Mouse (Mus musculus) stomach, embryonic 15.5 days (tissue): ENCODE data around the gene Vasn. TPM values are rescaled to one million over a fixed set of nuclear protein-coding genes. Genes with fewer than 3 reads are reported as not detected.
A peak's percentile ranks its signal among the peaks of the same experiment; 100 is the strongest.

Experiments
- ATAC-seq: fragments of 200-750 bp; cut with Nextera tagmentation; 2 replicates; pipeline ENCODE4 v1.8.0; 2017; ENCODE audit warnings: low read depth, moderate number of reproducible peaks, moderate TSS enrichment; ENCODE audit not compliant: insufficient read depth, low FRiP score
- H3K27ac ChIP-seq: fragments of 300-500 bp; sonication (generic); 2 replicates; pipeline ENCODE4 v1.5.1; 2015; ENCODE audit warnings: mild to moderate bottlenecking, inconsistent platforms
- H3K27me3 ChIP-seq: fragments of 300-500 bp; sonication (generic); replicated peaks from 2 replicates; pipeline ENCODE4 v1.6.1; 2015; ENCODE audit warnings: inconsistent platforms
- H3K36me3 ChIP-seq: fragments of 300-500 bp; sonication (generic); 2 replicates; pipeline ENCODE4 v1.6.1; 2015; ENCODE audit warnings: inconsistent platforms
- H3K4me1 ChIP-seq: fragments of 300-500 bp; sonication (generic); 2 replicates; pipeline ENCODE4 v1.6.1; 2015; ENCODE audit warnings: inconsistent platforms
- H3K4me2 ChIP-seq: fragments of 300-500 bp; sonication (generic); 2 replicates; pipeline ENCODE4 v1.6.1; 2015; ENCODE audit warnings: mild to moderate bottlenecking, inconsistent platforms
- H3K4me3 ChIP-seq: fragments of 300-500 bp; sonication (generic); replicated peaks from 2 replicates; pipeline ENCODE4 v1.5.1; 2015; ENCODE audit warnings: inconsistent platforms
- H3K9ac ChIP-seq: fragments of 300-500 bp; sonication (generic); 2 replicates; pipeline ENCODE4 v1.6.1; 2015; ENCODE audit warnings: inconsistent platforms
- H3K9me3 ChIP-seq: fragments of 300-500 bp; sonication (generic); 2 replicates; pipeline ENCODE4 v1.6.1; 2016; ENCODE audit warnings: inconsistent platforms
- WGBS: fragments of 180-500 bp; shearing (Covaris S2); methylation state at CpG from one replicate; pipeline ENCODE4 v1.1.7; 2015; 5-methylcytosine and 5-hydroxymethylcytosine counted together
- polyA plus RNA-seq: library from polyadenylated mRNA; unstranded; fragments of >200 nt; fragmentation: Nextera tagmentation; extraction: Ambion mirVana; gene quantifications from 2 replicates; pipeline ENCODE4 v1.2.1, GENCODE M21; 2015

The Vasn gene
- polyA plus RNA-seq, 1 experiment from 2014 or later = 17.2 TPM

- no peak for ATAC-seq
- WGBS = 51% methylated on average over 7 of the region's 7 CpGs
- Histone ChIP-seq H3K9me3 (no peaks in the 10 kb centered on the region), H3K9ac (no peak overlapping the region), H3K4me2 (no peak overlapping the region), H3K27me3 (no peaks in the 10 kb centered on the region), H3K27ac (no peak overlapping the region), H3K4me3 (no peak overlapping the region), H3K36me3 (0 out of 2 replicates have a peak, but pooled peaks cover 2% of the 10 kb centered on the region), H3K4me1 (peaks cover 3% of the 10 kb centered on the region; the same call in 1 of the 2 replicates)
Observed at GRCm38 (mm10) chr16:4632050-4632449, 7.7 kb upstream of the Vasn start.

- Histone ChIP-seq H3K9ac (no peak overlapping the region), H3K36me3 (0 out of 2 replicates have a peak, but pooled peaks cover 2% of the 10 kb centered on the region), H3K4me2 (no peak overlapping the region), H3K4me3 (no peak overlapping the region), H3K27ac (no peak overlapping the region), H3K4me1 (no peaks in the 10 kb centered on the region), H3K9me3 (no peaks in the 10 kb centered on the region), H3K27me3 (no peaks in the 10 kb centered on the region)
- ATAC-seq = no peak
- 91% methylated on average over 3 of the region's 3 CpGs for WGBS
Observed at GRCm38 (mm10) chr16:4633661-4634060, 6.1 kb upstream of the Vasn start.

- ATAC-seq = no peak
- Histone ChIP-seq H3K9ac (no peak overlapping the region), H3K27ac (no peak overlapping the region), H3K36me3 (0 out of 2 replicates have a peak, but pooled peaks cover 2% of the 10 kb centered on the region), H3K9me3 (no peaks in the 10 kb centered on the region), H3K4me2 (no peak overlapping the region), H3K4me1 (peaks cover 4% of the 10 kb centered on the region; the same call in 1 of the 2 replicates), H3K27me3 (no peaks in the 10 kb centered on the region), H3K4me3 (no peak overlapping the region)
- 87% methylated on average over 9 of the region's 9 CpGs for WGBS
Observed at GRCm38 (mm10) chr16:4634681-4635080, 5.1 kb upstream of the Vasn start.

GRCm38 (mm10) chr16:4635760-4636159 is 4.0 kb upstream of the Vasn start:
- no peak overlapping the region for H3K4me3 ChIP-seq

GRCm38 (mm10) chr16:4638891-4639390 is 800 bp upstream of the Vasn start:
- no peaks in the 10 kb centered on the region for H3K36me3 ChIP-seq
- no peak overlapping the region for H3K27ac ChIP-seq
- H3K27me3 ChIP-seq = no peaks in the 10 kb centered on the region
- H3K4me2 ChIP-seq = no peak overlapping the region
- H3K9ac ChIP-seq = no peak overlapping the region
- 79% methylated on average over 3 of the region's 3 CpGs for WGBS
- H3K4me3 ChIP-seq = no peak overlapping the region
- no peaks in the 10 kb centered on the region for H3K9me3 ChIP-seq
- no peak for ATAC-seq
- peaks cover 40% of the 10 kb centered on the region for H3K4me1 ChIP-seq

More at GRCm38 (mm10) chr16:4635760-4636159, 4.0 kb upstream of the Vasn start:
- 67% methylated on average over 4 of the region's 4 CpGs for WGBS
- Histone ChIP-seq H3K4me2 (no peak overlapping the region), H3K36me3 (0 out of 2 replicates have a peak, but pooled peaks cover 2% of the 10 kb centered on the region), H3K4me1 (peaks cover 10% of the 10 kb centered on the region), H3K27ac (no peak overlapping the region), H3K27me3 (no peaks in the 10 kb centered on the region), H3K9me3 (no peaks in the 10 kb centered on the region), H3K9ac (no peak overlapping the region)
- ATAC-seq = no peak

- Histone ChIP-seq H3K4me2 (peak overlapping the region; percentile 87), H3K4me3 (peak overlapping the region; percentile 84), H3K27ac (peak overlapping the region; percentile 96), H3K4me1 (peaks cover 50% of the 10 kb centered on the region), H3K9ac (peak overlapping the region; percentile 80), H3K36me3 (peaks cover 3% of the 10 kb centered on the region; the same call in 1 of the 2 replicates), H3K27me3 (no peaks in the 10 kb centered on the region), H3K9me3 (no peaks in the 10 kb centered on the region)
- 4% methylated on average over 17 of the region's 17 CpGs for WGBS
- ATAC-seq = peak; percentile 13
Observed at GRCm38 (mm10) chr16:4640267-4641005, 695 bp downstream of the Vasn start.

- Histone ChIP-seq H3K36me3 (peaks cover 8% of the 10 kb centered on the region; the same call in 1 of the 2 replicates), H3K9me3 (no peaks in the 10 kb centered on the region), H3K4me1 (peaks cover 55% of the 10 kb centered on the region), H3K27ac (peak overlapping the region; percentile 96), H3K9ac (no peak overlapping the region; the same call in 1 of the 2 replicates), H3K4me3 (peak overlapping the region; percentile 84), H3K4me2 (peak overlapping the region; percentile 87), H3K27me3 (no peaks in the 10 kb centered on the region)
- 29% methylated on average over 3 of the region's 3 CpGs for WGBS
- ATAC-seq = no peak
Observed at GRCm38 (mm10) chr16:4641119-4641838, 1.5 kb downstream of the Vasn start.

- Histone ChIP-seq H3K9ac (no peak overlapping the region), H3K4me1 (peaks cover 63% of the 10 kb centered on the region), H3K27me3 (no peaks in the 10 kb centered on the region), H3K9me3 (no peaks in the 10 kb centered on the region), H3K27ac (peak overlapping the region; percentile 96), H3K36me3 (peaks cover 8% of the 10 kb centered on the region; the same call in 1 of the 2 replicates), H3K4me3 (peak overlapping the region; percentile 84), H3K4me2 (peak overlapping the region; percentile 87)
- WGBS = 16% methylated on average over 13 of the region's 13 CpGs
- ATAC-seq = peak; percentile 70
Observed at GRCm38 (mm10) chr16:4642190-4642589, 2.4 kb downstream of the Vasn start.

- Histone ChIP-seq H3K36me3 (peaks cover 11% of the 10 kb centered on the region; the same call in 1 of the 2 replicates), H3K4me2 (peak overlapping the region; percentile 87), H3K4me3 (no peak overlapping the region), H3K9me3 (no peaks in the 10 kb centered on the region), H3K4me1 (peaks cover 69% of the 10 kb centered on the region), H3K27ac (peak overlapping the region; percentile 96), H3K27me3 (no peaks in the 10 kb centered on the region), H3K9ac (no peak overlapping the region)
- WGBS = 63% methylated on average over 6 of the region's 6 CpGs
- no peak for ATAC-seq
Observed at GRCm38 (mm10) chr16:4642937-4643336, 3.2 kb downstream of the Vasn start.

GRCm38 (mm10) chr16:4643670-4644419 is 4.1 kb downstream of the Vasn start:
- Histone ChIP-seq H3K9ac (no peak overlapping the region), H3K4me2 (0 out of 2 replicates have a peak overlapping the region, but pooled peaks have one; percentile 87), H3K4me3 (no peak overlapping the region), H3K4me1 (peaks cover 69% of the 10 kb centered on the region), H3K27me3 (no peaks in the 10 kb centered on the region), H3K36me3 (peaks cover 15% of the 10 kb centered on the region; the same call in 1 of the 2 replicates), H3K27ac (peak overlapping the region; percentile 96), H3K9me3 (no peaks in the 10 kb centered on the region)
- ATAC-seq = no peak
- WGBS = 62% methylated on average over 11 of the region's 11 CpGs

- no peak for ATAC-seq
- no peak overlapping the region for H3K27ac ChIP-seq
- peaks cover 30% of the 10 kb centered on the region; the same call in 1 of the 2 replicates for H3K36me3 ChIP-seq
- 76% methylated on average over 4 of the region's 4 CpGs for WGBS
- peaks cover 58% of the 10 kb centered on the region for H3K4me1 ChIP-seq
- no peak overlapping the region for H3K4me2 ChIP-seq
- no peaks in the 10 kb centered on the region for H3K9me3 ChIP-seq
- no peaks in the 10 kb centered on the region for H3K27me3 ChIP-seq
- H3K4me3 ChIP-seq = no peak overlapping the region
- H3K9ac ChIP-seq = no peak overlapping the region
Observed at GRCm38 (mm10) chr16:4645867-4646266, 6.1 kb downstream of the Vasn start.
